Mouse (Mus musculus) adrenal gland, adult 8-10 months (tissue): ENCODE measurements at regions not wholly inside any gene's neighbourhood (a gene's known extent, or its start where the extent isn't known, plus 50 kb on each side); places are given as distances from the start of the nearest gene placed in this dataset.

ENCODE experiments used
- DNase-seq: peaks from one replicate; pipeline ENCODE4 v3.0.0; 2022

- no peak for DNase-seq
These were observed 566.5 kb downstream of the Bnc2 start for GRCm38 (mm10) chr4:84108592-84108991.

GRCm38 (mm10) chr4:84109771-84110503, 565.1 kb downstream of the Bnc2 start:
- no peak for DNase-seq

DNA sequence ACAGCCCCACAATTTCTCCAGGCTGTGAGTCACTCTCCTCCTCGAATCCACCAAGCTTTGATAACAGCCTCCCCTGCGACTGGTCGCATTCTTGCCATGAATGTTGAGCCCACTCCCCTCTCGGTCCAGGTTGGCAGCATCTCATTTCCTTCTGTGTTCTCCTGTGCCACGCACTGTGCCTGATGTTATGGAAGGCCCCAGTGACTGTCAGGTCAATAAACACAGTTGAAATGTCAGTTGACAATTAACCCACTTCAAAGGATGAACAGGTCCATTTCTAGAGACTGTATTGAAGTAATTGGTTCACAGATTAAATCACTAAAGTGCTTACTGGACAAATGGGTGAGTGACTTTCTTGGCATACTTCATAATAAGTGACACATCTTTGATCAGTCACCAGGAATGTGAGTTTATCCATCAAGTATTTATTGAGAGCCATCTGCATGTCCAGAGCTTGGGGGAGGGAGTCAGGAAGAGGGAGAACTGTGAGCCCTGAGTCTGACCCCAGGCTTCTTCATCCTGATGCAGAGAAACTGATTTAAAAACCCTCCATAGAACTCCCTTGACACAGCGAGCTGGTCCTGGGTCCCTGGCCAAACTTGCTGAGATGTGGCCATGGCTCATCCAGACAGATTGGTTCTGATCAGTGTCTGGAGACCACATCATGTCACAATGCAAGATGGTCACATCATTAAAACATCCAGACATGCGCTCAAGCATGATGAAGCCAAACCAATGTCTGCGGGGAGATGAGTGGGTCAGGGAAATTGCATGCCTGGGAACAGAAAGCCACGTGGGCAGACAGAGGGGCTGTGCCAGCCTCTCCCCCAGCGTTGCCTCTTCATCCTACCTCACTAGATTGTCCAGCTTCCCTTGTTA, 560.7 kb downstream of the Bnc2 start:
- no peak for DNase-seq

GRCm38 (mm10) chr4:84118284-84118919, 556.7 kb downstream of the Bnc2 start:
- DNase-seq: no peak

DNA sequence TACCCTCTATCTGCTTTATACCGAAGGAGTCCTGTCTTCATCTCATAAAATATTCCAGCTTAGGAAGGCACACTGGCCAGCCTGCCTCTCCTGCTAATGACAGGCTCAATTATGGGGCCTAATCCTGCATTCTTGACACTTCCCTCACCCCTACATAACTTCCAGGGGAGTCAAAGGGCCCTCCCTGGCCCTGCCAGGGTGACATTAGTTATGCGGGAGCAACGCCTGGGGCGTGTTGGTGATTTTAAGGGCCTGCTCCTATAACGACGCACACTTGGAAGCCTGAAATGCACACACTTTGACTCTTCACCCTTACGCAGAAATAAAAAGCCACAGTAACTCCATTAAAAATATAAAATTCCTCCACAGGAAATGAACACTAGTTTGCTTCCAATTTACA, 555.5 kb downstream of the Bnc2 start:
- DNase-seq: no peak

GRCm38 (mm10) chr4:84120330-84120729, 554.7 kb downstream of the Bnc2 start:
- no peak for DNase-seq

DNA sequence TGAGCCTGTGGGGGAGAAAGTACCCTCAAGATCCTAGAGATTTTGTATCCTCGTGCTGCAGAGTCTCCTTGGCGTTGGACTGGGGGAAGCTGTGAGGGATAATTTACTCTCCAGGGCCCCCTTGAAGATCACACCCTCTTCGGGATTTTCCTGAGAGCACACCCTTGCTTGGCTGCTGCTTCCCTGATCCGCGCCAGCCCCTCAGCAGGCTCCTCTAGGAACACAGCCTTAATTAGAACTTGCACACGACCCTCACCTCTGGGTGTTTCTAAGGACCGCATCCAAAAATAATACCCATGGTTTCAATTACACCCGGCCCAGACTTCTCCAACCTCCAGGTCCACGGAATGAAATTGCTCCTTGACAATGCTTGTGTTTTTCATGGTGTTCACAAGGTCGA, 553.6 kb downstream of the Bnc2 start:
- DNase-seq: no peak

GRCm38 (mm10) chr4:84126400-84126799, 548.7 kb downstream of the Bnc2 start:
- no peak for DNase-seq

DNA sequence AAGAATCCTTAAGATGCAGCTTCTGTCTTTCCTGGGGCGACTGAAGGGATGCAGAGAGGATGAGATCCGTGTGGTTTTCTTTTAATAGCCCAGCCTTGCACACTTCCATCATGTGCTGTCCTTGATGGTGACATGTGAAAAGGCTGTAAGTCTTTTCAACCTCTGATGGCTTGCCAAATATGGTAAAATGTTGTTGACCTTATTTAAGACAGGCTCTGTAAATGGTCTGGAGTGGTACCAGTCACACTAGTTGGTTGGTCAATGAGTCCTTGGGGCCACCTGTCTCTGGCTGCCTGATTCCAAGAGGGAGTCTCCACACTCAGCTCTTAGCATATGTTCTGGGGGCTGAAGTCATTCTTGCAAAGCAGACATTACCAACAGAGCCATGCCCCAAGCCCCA, 547.7 kb downstream of the Bnc2 start:
- DNase-seq: no peak

DNA sequence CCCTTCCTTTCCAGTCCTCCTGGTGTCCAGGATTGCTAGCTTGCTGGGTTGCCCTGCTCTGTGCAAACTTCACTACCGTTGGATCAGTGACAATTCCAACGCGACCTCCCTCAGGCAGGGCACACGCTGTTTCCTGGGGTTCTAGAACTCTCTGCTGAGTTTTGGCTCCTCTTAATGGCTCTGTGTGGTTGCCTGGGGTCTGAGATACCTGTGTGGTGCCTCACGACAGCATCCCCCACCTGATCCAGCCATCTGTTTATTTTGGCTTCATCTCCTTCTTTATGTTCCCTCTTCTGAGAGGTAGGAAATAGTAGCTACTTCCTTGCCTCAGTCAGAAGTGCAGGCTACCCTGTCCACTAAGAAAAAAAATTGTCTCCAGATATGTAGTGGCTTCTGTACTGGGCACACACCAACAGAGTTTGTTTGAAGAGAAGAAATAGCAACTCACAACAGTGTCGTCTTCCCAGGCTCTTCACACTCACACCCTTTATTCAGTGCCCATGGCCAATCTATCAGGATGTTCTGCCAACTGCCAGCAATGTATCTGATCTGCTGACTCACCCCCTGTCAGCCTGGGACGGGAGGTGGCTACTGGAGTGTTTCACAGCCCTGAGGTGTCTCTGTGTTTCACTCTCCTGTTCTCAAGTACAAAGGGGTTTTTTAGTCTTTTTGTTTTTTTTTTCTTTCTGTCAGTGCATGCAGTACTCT, 544.1 kb downstream of the Bnc2 start:
- DNase-seq: no peak

- no peak for DNase-seq
These were observed 539.3 kb downstream of the Bnc2 start for GRCm38 (mm10) chr4:84135740-84136139.

DNA sequence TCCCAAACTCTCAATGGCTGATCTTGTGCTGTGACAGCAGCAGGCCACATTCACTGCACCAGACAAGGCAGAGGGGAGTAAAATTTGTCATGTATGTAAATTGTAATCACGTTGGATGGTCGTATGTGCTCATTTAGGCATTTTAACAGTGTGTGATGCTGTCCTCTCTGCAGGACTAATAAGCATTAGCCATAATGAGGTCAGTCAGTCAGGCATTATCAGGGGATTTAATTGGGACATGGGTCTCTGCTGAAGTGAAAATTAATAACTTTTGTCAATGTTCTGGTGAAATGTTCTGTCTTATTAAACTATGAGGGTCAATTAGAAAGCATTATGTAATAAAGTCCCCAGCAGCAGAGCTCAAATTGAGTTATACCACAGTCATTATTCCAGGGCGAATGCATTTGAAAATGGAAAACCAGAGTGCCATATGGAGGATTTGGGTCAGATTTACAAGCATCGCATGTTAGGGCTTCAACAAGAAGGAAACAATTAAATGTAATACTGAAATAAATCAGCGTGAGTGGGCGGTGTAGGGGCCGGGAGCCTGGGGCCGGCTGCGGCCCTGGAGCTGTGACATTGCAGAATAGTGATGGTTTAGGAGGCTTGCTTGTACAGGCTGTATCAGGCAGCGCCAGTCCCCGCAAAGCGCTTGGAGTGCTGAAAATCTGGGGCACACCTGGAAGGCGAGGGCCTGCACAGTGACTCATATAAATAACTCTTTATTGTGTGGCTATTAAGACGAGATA, 537.7 kb downstream of the Bnc2 start:
- DNase-seq: no peak

DNA sequence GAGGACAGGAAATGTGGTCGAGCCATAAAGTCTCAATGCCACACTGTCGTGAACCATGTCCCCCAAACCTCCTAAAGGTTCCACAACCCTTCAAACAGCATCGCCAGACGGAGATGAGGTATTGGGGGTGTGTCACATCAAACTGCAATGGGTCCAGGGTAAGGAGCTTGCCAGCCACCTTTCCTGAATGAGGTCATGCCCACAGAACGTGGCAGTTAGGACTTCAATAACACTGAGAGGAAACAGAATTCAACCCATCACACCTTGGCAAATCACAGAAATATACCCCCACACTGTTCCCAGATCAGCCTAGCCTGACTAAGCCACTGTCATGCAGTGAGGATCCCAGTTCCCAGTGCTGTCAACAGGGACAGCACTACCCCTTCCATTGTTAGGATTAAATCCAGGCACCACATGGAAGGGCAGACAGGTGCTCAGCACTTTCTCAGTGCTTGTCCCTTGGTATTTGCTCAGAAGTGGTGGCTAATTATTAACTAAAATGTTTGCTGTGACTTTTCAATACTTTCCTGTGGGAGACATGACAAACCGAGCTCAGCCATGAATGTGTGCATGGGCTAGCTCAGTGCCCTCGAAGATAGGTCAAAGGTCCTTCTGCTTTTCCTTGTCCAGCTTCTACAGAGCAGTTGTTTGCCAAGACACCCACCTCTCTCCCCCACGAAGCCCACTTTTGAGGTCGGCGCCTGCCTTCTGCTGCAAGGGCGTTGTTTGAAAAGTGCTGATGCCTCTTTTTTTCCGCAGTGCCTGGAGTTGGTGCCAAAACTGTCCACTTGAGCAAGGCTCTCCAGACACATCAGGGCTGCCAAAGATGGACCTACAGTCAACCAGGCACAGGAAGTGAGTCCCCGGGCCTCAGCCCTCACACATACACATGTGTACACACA, 525.7 kb downstream of the Bnc2 start:
- DNase-seq: no peak

GRCm38 (mm10) chr4:84150698-84151097, 524.4 kb downstream of the Bnc2 start:
- DNase-seq: no peak

DNA sequence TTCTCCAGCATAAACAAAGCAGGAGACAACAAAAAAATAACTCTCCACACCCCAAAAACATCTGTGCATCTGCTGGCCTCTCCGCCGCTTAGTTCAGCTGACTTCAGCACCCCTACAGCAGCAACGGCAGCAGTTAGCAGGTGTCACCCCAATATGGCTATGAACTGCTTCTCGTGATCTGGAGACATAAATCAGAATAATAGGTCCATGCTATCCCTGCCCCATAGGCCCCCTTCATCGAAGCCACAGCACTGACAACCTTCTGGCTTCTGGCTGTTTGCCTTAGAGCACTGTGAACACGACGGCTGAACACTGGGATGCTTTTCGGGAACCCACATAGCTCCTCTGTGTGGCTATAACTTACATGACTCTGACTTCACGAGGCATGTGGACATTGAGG, 523.8 kb downstream of the Bnc2 start:
- no peak for DNase-seq

- no peak for DNase-seq
These were observed 523.1 kb downstream of the Bnc2 start for GRCm38 (mm10) chr4:84151971-84152450.

DNA sequence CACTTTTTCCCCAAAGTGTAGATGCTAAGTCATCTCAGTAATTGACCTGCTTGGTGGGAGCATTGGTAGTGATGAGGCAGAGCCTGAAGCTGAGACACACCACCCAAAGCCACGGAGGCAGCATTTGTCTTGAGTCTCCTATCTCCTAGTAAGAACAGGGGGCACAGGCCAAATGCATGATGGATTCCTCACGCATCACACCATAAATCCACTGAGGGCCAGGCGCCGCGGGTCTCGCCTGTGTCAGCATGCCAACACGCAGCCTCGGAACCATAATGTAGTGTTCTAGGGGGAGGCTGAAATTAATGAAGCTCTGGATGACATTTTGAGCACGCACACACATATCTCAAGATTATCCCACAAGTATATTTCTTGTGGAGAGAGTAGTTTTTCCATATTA, 521.5 kb downstream of the Bnc2 start:
- DNase-seq: no peak

DNA sequence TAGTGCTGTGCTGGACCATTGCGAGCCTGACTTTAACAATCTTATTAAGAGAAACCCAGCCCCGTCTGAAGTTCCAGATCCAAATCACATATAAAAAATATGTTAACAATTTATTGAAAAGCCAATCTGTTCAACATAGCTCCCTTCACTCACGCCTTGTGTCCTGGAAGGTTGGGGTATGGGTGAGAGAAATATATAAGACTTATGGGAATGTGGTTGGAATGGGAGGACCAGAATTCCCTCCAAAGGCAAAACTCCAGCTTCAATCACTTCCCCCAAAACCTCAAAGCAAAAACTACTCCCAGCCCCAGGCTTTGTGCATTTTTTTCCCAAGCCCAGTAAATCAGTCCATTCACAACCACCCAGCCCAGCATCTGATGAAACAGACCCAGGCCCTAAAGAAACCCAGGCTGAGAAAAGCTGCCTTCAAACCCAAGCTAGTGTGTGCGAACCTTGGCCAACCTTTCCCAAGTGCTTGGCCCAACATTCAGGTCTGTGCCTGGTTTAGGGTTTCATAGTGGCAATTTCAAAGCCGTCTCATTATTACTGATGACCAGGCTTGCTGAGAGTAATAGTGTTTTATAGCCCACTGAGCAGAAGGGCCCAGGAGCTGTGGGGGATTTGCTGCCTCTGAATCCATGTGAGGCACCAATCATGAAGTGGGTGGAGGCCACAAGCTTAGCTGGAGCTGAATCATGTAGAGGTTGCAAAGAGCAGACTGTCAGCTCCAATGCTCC, 517.0 kb downstream of the Bnc2 start:
- no peak for DNase-seq

- no peak for DNase-seq
These were observed 511.7 kb downstream of the Bnc2 start for GRCm38 (mm10) chr4:84163362-84163761.

- DNase-seq: no peak
These were observed 509.8 kb downstream of the Bnc2 start for GRCm38 (mm10) chr4:84165256-84165655.
